Mouse (Mus musculus) heart, adult 2 months (tissue): ENCODE data around the gene Ccr8.

Source experiments
- CTCF ChIP-seq: fragments of 200-600 bp; IDR thresholded peaks from 2 replicates; pipeline ENCODE4 v1.8.1; 2022; ENCODE audit warnings: antibody characterized with exemption, mild to moderate bottlenecking, moderate library complexity
- EP300 ChIP-seq: fragments of 200-500 bp; IDR thresholded peaks from 2 replicates; pipeline ENCODE4 v1.6.1; 2011; ENCODE audit warnings: low read depth, low read length, control low read depth; ENCODE audit not compliant: insufficient read depth

GRCm38 (mm10) chr9:120133755-120134475 lies 42.0 kb downstream of the Ccr8 start:
- TF ChIP-seq CTCF (no peak), EP300 (no peak)
